In genomic region chr3:95015337-95015872, GRCm38 (mm10) we compare ENCODE assay signal across 8 mouse cellular contexts. TPM values are rescaled to one million over a fixed set of nuclear protein-coding genes. Genes with fewer than 3 reads are reported as not detected.
DNase-seq lines count a peak whose midpoint lies in the region; ATAC-seq and TF ChIP-seq lines count a peak whose summit lies in the region.

Gene Zfp687, minus strand, starts transcription at chr3:95015448.

- ATAC-seq in embryonic facial prominence, embryonic 15.5 days (ENCODE audit: insufficient number of reproducible peaks, low FRiP score, low TSS enrichment, low read depth) = peak; percentile 99
- peak; percentile 98 for ATAC-seq in limb, embryonic 14.5 days (ENCODE audit: low FRiP score, low read depth)
- peak; percentile 98 for ATAC-seq in midbrain, postnatal 0 days (ENCODE audit: low FRiP score)

- peak; percentile 64 for TF ChIP-seq POLR2A in bone marrow, adult 2 months (IDR thresholded peaks at IDR 0.05; ENCODE audit: borderline replicate concordance, control insufficient read depth, low read depth, low read length)
- peak; percentile 76; the same call in 1 of the 2 replicates for TF ChIP-seq POLR2A in limb, embryonic 14.5 days (IDR thresholded peaks at IDR 0.05; ENCODE audit: borderline replicate concordance, extremely low read depth, insufficient read depth, insufficient read length)

- H3K9ac ChIP-seq in embryonic facial prominence, embryonic 15.5 days = peak within 1 kb of the TSS; percentile 69
- peak within 1 kb of the TSS; percentile 71 for H3K9ac ChIP-seq in limb, embryonic 14.5 days (ENCODE audit: low read depth, low read length, severe bottlenecking)
- H3K9ac ChIP-seq in midbrain, postnatal 0 days (replicated peaks; ENCODE audit: low read length, poor library complexity, severe bottlenecking) = peak within 1 kb of the TSS; percentile 85

- no peaks in the 10 kb centered on the region for H3K27me3 ChIP-seq in embryonic facial prominence, embryonic 15.5 days
- H3K27me3 ChIP-seq in limb, embryonic 14.5 days (ENCODE audit: control insufficient read depth, insufficient read depth, low read length) = no peaks in the 10 kb centered on the region
- H3K27me3 ChIP-seq in midbrain, postnatal 0 days (ENCODE audit: insufficient read depth, low read length) = no peaks in the 10 kb centered on the region

- H3K9me3 ChIP-seq in embryonic facial prominence, embryonic 15.5 days (replicated peaks) = no peaks in the 10 kb centered on the region
- no peaks in the 10 kb centered on the region for H3K9me3 ChIP-seq in limb, embryonic 14.5 days (ENCODE audit: control insufficient read depth, low read length)
- H3K9me3 ChIP-seq in midbrain, postnatal 0 days (ENCODE audit: low read length) = no peaks in the 10 kb centered on the region

- no peak for TF ChIP-seq CTCF in bone marrow, adult 2 months (IDR thresholded peaks at IDR 0.05; ENCODE audit: control insufficient read depth, insufficient read depth, low read length)
- no peak for TF ChIP-seq CTCF in midbrain, postnatal 0 days (IDR thresholded peaks at IDR 0.05)

- peak; percentile 100 for DNase-seq in 416B (ENCODE audit: low read depth)
- peak; percentile 100 for DNase-seq in heart, adult 8-10 months (ENCODE audit: low spot score)
- peak; percentile 100 for DNase-seq in kidney, adult 9 months
- peak; percentile 99 for DNase-seq in limb, embryonic 14.5 days (ENCODE audit: low spot score)
- DNase-seq in midbrain, postnatal 0 days (ENCODE audit: low spot score) = peak; percentile 100
- peak; percentile 99 for DNase-seq in spleen, postnatal 14 days (ENCODE audit: low spot score in 2 of 2)

- peak within 1 kb of the TSS; percentile 96 for H3K27ac ChIP-seq in bone marrow, adult 2 months (ENCODE audit: control insufficient read depth, insufficient read depth, low read depth, low read length, poor library complexity)
- H3K27ac ChIP-seq in embryonic facial prominence, embryonic 15.5 days (replicated peaks) = peak within 1 kb of the TSS; percentile 96
- H3K27ac ChIP-seq in limb, embryonic 14.5 days (replicated peaks; ENCODE audit: low read depth, low read length) = peak within 1 kb of the TSS; percentile 96
- H3K27ac ChIP-seq in midbrain, postnatal 0 days (ENCODE audit: low read depth, low read length) = peak within 1 kb of the TSS; percentile 98

- H3K4me1 ChIP-seq in bone marrow, adult 2 months (ENCODE audit: control insufficient read depth, insufficient read depth, low read length) = no peaks in the 10 kb centered on the region; the same call in 1 of the 2 replicates
- H3K4me1 ChIP-seq in embryonic facial prominence, embryonic 15.5 days = peaks cover 25% of the 10 kb centered on the region
- H3K4me1 ChIP-seq in limb, embryonic 14.5 days (ENCODE audit: control insufficient read depth, insufficient read depth, low read length) = peaks cover 18% of the 10 kb centered on the region; the same call in 1 of the 2 replicates
- peaks cover 11% of the 10 kb centered on the region; the same call in 1 of the 2 replicates for H3K4me1 ChIP-seq in midbrain, postnatal 0 days (ENCODE audit: insufficient read depth, low read length)

- H3K4me3 ChIP-seq in bone marrow, adult 2 months (replicated peaks; ENCODE audit: control insufficient read depth, low read depth, low read length) = peak within 1 kb of the TSS; percentile 88
- H3K4me3 ChIP-seq in embryonic facial prominence, embryonic 15.5 days (replicated peaks) = peak within 1 kb of the TSS; percentile 89
- peak within 1 kb of the TSS; percentile 83 for H3K4me3 ChIP-seq in limb, embryonic 14.5 days (replicated peaks; ENCODE audit: low read length)
- H3K4me3 ChIP-seq in midbrain, postnatal 0 days (ENCODE audit: low read depth, low read length) = peak within 1 kb of the TSS; percentile 65

- H3K36me3 ChIP-seq in embryonic facial prominence, embryonic 15.5 days = peaks cover 21% of the 10 kb centered on the region
- H3K36me3 ChIP-seq in limb, embryonic 14.5 days (ENCODE audit: control insufficient read depth, insufficient read depth, low read length) = peaks cover 20% of the 10 kb centered on the region
- H3K36me3 ChIP-seq in midbrain, postnatal 0 days (ENCODE audit: insufficient read depth, low read length) = peaks cover 18% of the 10 kb centered on the region

- H3K4me2 ChIP-seq in embryonic facial prominence, embryonic 15.5 days (replicated peaks) = peak within 1 kb of the TSS; percentile 68
- peak within 1 kb of the TSS; percentile 91 for H3K4me2 ChIP-seq in limb, embryonic 14.5 days (replicated peaks; ENCODE audit: low read depth, low read length, severe bottlenecking)
- peak within 1 kb of the TSS; percentile 97 for H3K4me2 ChIP-seq in midbrain, postnatal 0 days (ENCODE audit: low read depth, low read length, poor library complexity, severe bottlenecking)

- under 1% methylated on average over 37 of the region's 37 CpGs for WGBS in bone marrow, adult 2 months
- WGBS in embryonic facial prominence, embryonic 15.5 days = under 1% methylated on average over 36 of the region's 37 CpGs
- WGBS in limb, embryonic 14.5 days = 0% methylated on average over 26 of the region's 37 CpGs
- under 1% methylated on average over 21 of the region's 37 CpGs for WGBS in midbrain, postnatal 0 days

RNA-seq across cellular contexts. Expression of gene Zfp687, which starts in this region (rescaled TPM):
- 10.6 and 21.1 TPM in 2 replicates for polyA plus RNA-seq in bone marrow, adult 2 months (2011; ENCODE audit: insufficient read depth, insufficient read length, low replicate concordance, missing spikeins)
- polyA plus RNA-seq in embryonic facial prominence, embryonic 15.5 days (2015; fragmentation: Nextera tagmentation; extraction: Ambion mirVana) = 21.4 and 25.2 TPM in 2 replicates
- 10 to 100 TPM in 3 of 4 experiments, 1 to 10 TPM in 1; 10.0 to 16.2 (median 12.6) TPM for total RNA-seq in heart, adult 8-10 months (2022)
- 26.8 and 28.8 TPM in 2 replicates for polyA plus RNA-seq in limb, embryonic 14.5 days (2012; rRNA removed)
- polyA plus RNA-seq in limb, embryonic 14.5 days (2014; fragmentation: Nextera tagmentation; extraction: Ambion mirVana) = 18.8 and 23.2 TPM in 2 replicates
- total RNA-seq in midbrain, postnatal 0 days (2014; rRNA removed) = 25.7 and 30.0 TPM in 2 replicates
- 13.3 and 15.6 TPM in 2 replicates for polyA plus RNA-seq in midbrain, postnatal 0 days (2015; fragmentation: Nextera tagmentation; extraction: Ambion mirVana)

Comparison
In these comparisons a context has a peak if more than half of its experiments do, and no peak if none do; other contexts are left out.
1. Peak in every context shown above with its lines: DNase-seq, ATAC-seq, H3K4me3 ChIP-seq and H3K27ac ChIP-seq.